Mouse (Mus musculus) lung, adult 2 months (tissue): ENCODE results near the gene Fbxl20.

Source experiments
- CTCF ChIP-seq: fragments of 200-500 bp; IDR thresholded peaks from 2 replicates; pipeline ENCODE4 v1.5.1; 2011; ENCODE audit warnings: mild to moderate bottlenecking, low read length, control low read depth; ENCODE audit not compliant: insufficient read depth
- POLR2A ChIP-seq: fragments of 200-500 bp; IDR thresholded peaks from 2 replicates; pipeline ENCODE4 v1.6.1; 2011; ENCODE audit warnings: low read depth, mild to moderate bottlenecking, control low read depth, low read length, borderline replicate concordance; ENCODE audit errors: extremely low read depth

GRCm38 (mm10) chr11:98187640-98188395 is 37.6 kb upstream of the Fbxl20 start:
- no peak for TF ChIP-seq CTCF
- TF ChIP-seq POLR2A, result no peak
